Mouse (Mus musculus) C2C12 (cell line): ENCODE measurements around the gene Chad. TPM values are rescaled to one million over a fixed set of nuclear protein-coding genes. Genes with fewer than 3 reads are reported as not detected.

ENCODE experiments used
- H3K27me3 ChIP-seq: one replicate; pipeline ENCODE4 v1.6.1; 2011; ENCODE audit not compliant: control insufficient read depth, insufficient read depth, insufficient read length
- H3K36me3 ChIP-seq: one replicate; pipeline ENCODE4 v1.6.1; 2011; ENCODE audit not compliant: control insufficient read depth, insufficient read depth
- H3K4me3 ChIP-seq: one replicate; pipeline ENCODE4 v1.5.1; 2011; ENCODE audit warnings: mild to moderate bottlenecking, control low read depth; ENCODE audit not compliant: poor library complexity, insufficient read depth, severe bottlenecking
- H3K79me2 ChIP-seq: one replicate; pipeline ENCODE4 v1.6.1; 2011; ENCODE audit not compliant: control insufficient read depth, insufficient read depth
- H3K79me3 ChIP-seq: one replicate; pipeline ENCODE4 v1.6.1; 2011; ENCODE audit warnings: low read depth, control low read depth
- H3ac ChIP-seq: one replicate; pipeline ENCODE3; 2011; ENCODE audit warnings: low read depth; ENCODE audit not compliant: control insufficient read depth, insufficient read length
- CEBPB ChIP-seq: IDR thresholded peaks from one replicate; pipeline ENCODE4 v1.6.1; 2011; ENCODE audit warnings: low read depth, mild to moderate bottlenecking, control low read depth, moderate library complexity
- CTCF ChIP-seq: IDR thresholded peaks from one replicate; pipeline ENCODE4 v1.5.1; 2011; ENCODE audit not compliant: control insufficient read depth, insufficient read depth, insufficient read length
- FOSL1 ChIP-seq: IDR thresholded peaks from one replicate; pipeline ENCODE4 v1.8.0; 2011; ENCODE audit warnings: mild to moderate bottlenecking, low read length; ENCODE audit not compliant: poor library complexity, insufficient read depth, severe bottlenecking
- MAX ChIP-seq: IDR thresholded peaks from one replicate; pipeline ENCODE4 v1.6.1; 2011; ENCODE audit warnings: mild to moderate bottlenecking, control low read depth
- MYOD1 ChIP-seq: IDR thresholded peaks from one replicate; pipeline ENCODE4 v1.6.1; 2011; ENCODE audit warnings: low read depth; ENCODE audit not compliant: control insufficient read depth, insufficient read length
- MYOG ChIP-seq: IDR thresholded peaks from one replicate; pipeline ENCODE4 v1.6.1; 2011; ENCODE audit not compliant: control insufficient read depth, insufficient read length; ENCODE audit errors: extremely low read depth
- USF1 ChIP-seq: IDR thresholded peaks from one replicate; pipeline ENCODE4 v1.6.1; 2011; ENCODE audit warnings: low read depth, mild to moderate bottlenecking, control low read depth, moderate library complexity
- polyA plus RNA-seq: library from polyadenylated mRNA; unstranded; fragments of >200 nt; fragmentation: generic; extraction: Trizol; gene quantifications from one replicate; pipeline ENCODE4 v1.2.1, GENCODE M21; 2012; ENCODE audit warnings: missing spikeins

Gene Chad
- polyA plus RNA-seq, 1 experiment, result 0.12 TPM

DNA sequence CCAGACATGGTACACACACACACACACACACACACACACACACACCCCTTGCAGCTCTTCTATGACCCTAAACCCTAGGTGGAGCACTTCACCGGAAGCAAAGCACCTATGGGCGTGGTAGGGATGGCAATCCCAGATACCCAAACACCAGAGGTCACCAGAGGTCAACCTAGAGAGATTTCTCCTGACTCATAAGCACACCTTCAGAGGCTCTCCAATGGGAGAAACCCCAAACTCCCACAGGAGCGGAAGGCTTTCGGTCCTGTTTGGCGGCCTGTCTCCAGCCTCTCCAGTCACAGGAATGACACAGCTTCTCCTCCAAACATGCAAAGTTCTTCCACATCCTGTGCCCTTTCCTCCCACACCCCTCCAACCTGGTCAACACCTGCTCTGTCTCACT lies 18.5 kb upstream of the Chad start:
- no peaks in the 10 kb centered on the region for H3K79me3 ChIP-seq
- H3ac ChIP-seq, result no peak overlapping the region
- H3K79me2 ChIP-seq, result no peaks in the 10 kb centered on the region
- no peak overlapping the region for H3K4me3 ChIP-seq
- TF ChIP-seq MYOD1 (no peak), USF1 (no peak), MAX (no peak), CTCF (no peak), CEBPB (no peak), FOSL1 (no peak), MYOG (no peak)
- no peaks in the 10 kb centered on the region for H3K36me3 ChIP-seq
- H3K27me3 ChIP-seq, result no peaks in the 10 kb centered on the region

DNA sequence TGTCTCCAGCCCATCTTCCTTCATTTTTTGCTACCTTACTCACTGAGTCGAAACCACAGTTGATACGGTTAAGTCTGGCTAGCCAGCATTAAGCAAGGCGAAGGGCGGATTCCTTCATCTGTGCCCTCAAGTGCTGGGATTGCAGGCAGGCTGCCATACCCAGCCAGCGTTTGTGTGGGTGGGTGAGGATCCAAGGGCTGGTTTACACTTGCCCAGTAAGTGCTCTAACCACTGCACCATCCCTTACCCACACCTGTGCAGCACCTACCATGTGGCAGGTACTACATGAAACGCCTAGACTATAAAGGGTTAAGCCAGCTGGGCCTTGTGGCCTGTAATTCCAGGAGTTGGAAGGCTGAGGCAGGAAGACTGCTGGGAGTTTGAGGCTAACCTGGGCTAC lies 17.6 kb upstream of the Chad start:
- TF ChIP-seq MYOD1 (no peak), CTCF (no peak), CEBPB (no peak), MYOG (no peak), FOSL1 (no peak), USF1 (no peak), MAX (no peak)

DNA sequence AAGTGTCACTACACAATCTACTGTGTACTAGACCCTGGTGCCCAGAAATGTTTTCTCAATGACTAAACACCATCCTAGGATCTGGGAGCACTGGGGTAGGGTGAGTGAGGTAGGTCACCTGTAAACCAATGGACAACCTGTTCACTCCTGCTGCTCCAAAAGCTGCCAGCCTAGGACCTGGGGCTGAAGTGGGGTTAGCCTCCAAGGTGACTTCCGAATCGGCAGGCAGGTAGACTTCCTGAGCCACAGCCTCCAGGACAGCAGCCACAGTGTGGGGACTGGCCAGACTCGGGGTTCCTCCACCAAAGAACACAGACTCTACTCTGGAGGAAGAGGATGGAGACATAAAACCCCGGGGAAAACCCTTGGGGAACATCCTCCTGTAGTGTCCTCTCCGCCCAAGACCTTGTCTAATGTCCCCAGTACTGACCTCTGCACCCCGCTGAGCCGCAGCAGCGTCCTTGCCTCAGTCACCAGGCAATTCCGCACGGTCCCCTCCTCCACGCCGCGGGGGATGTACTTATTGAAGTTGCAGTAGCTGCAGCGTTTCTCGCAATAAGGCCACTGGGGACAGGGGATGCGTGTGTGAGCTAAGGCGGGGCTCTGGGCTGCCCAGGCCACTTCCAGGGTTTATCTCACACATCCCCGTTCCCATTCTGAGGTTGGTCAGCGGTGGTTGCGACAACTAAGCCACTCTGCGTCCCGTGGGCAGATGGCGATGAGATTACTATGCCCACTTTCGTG lies 16.6 kb upstream of the Chad start:
- H3K79me3 ChIP-seq, result no peaks in the 10 kb centered on the region
- H3ac ChIP-seq, result peak overlapping the region; percentile 93
- H3K79me2 ChIP-seq, result no peaks in the 10 kb centered on the region
- H3K4me3 ChIP-seq, result peak overlapping the region; percentile 38
- no peaks in the 10 kb centered on the region for H3K27me3 ChIP-seq
- no peaks in the 10 kb centered on the region for H3K36me3 ChIP-seq
- TF ChIP-seq FOSL1 (no peak), MYOG (no peak), USF1 (no peak), MAX (no peak), CTCF (no peak), CEBPB (no peak), MYOD1 (no peak)

More for the DNA sequence above, 17.6 kb upstream of the Chad start:
- Histone ChIP-seq H3K79me3 (no peaks in the 10 kb centered on the region), H3K79me2 (no peaks in the 10 kb centered on the region), H3K36me3 (no peaks in the 10 kb centered on the region), H3K27me3 (no peaks in the 10 kb centered on the region), H3K4me3 (no peak overlapping the region), H3ac (no peak overlapping the region)

DNA sequence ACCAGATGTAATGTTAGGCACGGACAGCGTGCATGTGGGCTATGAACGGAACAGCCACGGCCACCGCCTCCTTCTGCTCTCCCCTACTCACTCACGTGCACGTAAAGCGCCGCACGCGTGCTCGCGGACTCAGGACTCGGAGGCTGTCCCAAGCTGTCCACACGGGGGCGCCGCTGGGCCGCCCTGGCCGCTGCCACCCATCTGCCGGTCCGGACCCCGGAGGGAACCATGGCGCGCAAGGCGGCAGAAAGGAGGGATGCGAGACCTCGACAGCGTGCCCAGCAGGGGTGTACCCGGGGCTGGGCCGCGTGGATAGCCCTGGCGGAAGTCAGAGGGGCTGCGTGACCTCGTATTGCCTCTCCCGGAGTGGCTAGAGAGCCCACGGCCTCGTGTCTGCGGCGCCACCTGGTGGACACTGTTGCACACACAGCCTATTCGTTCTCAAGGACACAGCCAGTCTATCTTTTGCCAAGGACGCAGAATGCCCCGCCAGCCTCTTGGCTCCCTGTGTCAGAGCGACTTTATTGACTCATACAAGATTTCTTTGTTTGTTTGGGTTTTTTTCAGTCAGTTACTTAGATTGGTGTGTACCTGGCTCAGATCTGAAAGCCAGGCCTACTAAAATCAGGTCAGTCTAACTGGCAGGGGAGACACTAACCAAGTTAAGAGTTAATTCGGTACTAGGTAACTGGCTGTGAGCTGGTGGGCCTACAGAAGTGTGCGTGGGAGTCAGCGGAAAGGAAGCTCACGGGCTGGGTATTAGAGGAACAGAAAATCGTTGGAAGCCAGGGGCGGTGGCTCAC lies 15.8 kb upstream of the Chad start, which contains the start of gene Rsad1:
Gene Rsad1, minus strand, starts transcription at position 368 of the 803 bp plus-strand sequence.
- TF ChIP-seq CEBPB, result no peak
- no peak for TF ChIP-seq MYOG
- TF ChIP-seq CTCF, result peak; percentile 92
- no peaks in the 10 kb centered on the region for H3K36me3 ChIP-seq
- no peaks in the 10 kb centered on the region for H3K27me3 ChIP-seq
- H3K79me3 ChIP-seq, result no peaks in the 10 kb centered on the region
- H3K79me2 ChIP-seq, result no peaks in the 10 kb centered on the region
- peak within 1 kb of the TSS; percentile 38 for H3K4me3 ChIP-seq
- H3ac ChIP-seq, result peak within 1 kb of the TSS; percentile 93

DNA sequence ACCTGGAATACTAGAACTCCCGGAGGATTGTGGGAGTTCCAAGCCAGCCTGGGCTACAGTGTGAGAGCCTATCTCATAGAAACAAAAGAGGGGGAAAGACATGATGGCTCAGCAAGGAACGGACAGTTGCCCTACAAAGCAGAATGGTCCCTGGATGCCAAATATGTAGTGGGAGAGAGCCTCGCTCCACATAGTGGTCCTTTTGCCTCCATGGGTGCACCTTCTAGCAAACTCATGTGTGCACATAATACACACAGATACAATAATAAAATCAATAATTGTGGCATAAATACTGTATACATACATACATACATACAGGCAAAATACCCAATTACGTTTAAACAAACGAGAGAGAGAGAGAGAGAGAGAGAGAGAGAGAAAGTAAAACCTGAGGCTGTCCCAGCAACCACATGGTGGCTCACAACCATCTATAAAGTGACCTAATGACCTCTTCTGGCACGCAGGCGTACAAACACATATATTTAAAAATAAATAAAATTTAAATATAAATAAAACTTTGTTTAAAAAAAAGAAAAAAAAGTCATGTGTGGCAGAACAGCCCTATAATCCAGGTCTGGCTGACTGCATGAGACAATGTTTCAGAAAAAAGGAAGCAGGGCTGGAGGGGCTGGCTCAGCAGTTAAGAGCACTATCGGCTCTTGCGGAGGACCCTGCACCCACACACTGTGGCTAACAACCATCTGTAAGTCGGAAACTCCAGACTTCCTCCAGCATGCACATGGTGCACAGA lies 15.0 kb upstream of the Chad start:
- no peak overlapping the region for H3ac ChIP-seq
- TF ChIP-seq MAX (no peak), MYOG (no peak), USF1 (no peak), MYOD1 (no peak), FOSL1 (no peak)
- H3K36me3 ChIP-seq, result no peaks in the 10 kb centered on the region
- no peaks in the 10 kb centered on the region for H3K79me2 ChIP-seq
- H3K4me3 ChIP-seq, result no peak overlapping the region
- no peaks in the 10 kb centered on the region for H3K79me3 ChIP-seq
- no peaks in the 10 kb centered on the region for H3K27me3 ChIP-seq

DNA sequence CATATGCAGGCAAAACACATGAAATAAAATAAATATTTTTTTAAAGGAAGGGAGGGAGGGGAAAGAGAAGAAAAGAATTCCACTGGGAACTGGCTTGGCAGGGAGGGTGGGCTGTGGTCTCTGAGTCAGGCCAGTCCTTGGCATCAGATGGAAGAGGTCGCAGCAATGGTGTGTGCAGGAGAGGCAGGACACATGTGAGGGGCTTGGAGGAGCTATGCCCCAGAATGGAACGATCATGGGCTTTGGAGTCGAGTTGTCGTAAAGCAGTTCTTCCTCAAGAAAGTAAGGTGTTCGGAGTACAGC lies 14.5 kb upstream of the Chad start:
- H3K36me3 ChIP-seq, result no peaks in the 10 kb centered on the region
- H3K27me3 ChIP-seq, result no peaks in the 10 kb centered on the region
- H3ac ChIP-seq, result no peak overlapping the region
- no peaks in the 10 kb centered on the region for H3K79me3 ChIP-seq
- H3K79me2 ChIP-seq, result no peaks in the 10 kb centered on the region
- no peak overlapping the region for H3K4me3 ChIP-seq
- TF ChIP-seq CEBPB (no peak), MYOG (no peak), MAX (no peak), MYOD1 (no peak), CTCF (no peak), FOSL1 (no peak), USF1 (no peak)
